Mouse (Mus musculus) retina, adult 2 months (tissue): Measurements from ENCODE around the gene Vps45.

Experiments used
- DNase-seq: peaks from one replicate; pipeline ENCODE4 v3.0.0-alpha.2; 2012; ENCODE audit warnings: low read depth, low spot score

Vps45 gene

DNA sequence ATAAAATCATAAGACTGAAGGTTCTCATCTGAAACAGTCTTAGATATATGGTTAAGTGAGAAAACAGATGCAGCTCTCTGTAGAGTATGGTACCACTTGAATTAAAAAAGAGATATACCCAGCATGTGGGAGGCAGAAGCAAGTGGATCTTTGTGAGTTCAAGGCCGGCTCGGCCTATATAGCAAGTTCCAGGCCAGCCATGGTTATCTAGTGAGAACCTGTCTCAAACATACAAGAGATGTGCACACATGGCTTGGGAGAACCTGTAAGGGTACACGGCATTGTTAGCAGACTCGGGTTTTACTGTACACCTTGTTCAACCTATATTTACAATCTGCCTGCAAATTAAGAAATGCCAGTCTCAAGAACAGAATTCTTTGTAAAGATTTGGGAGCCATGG is 19.4 kb downstream of the Vps45 start:
- DNase-seq, result no peak

DNA sequence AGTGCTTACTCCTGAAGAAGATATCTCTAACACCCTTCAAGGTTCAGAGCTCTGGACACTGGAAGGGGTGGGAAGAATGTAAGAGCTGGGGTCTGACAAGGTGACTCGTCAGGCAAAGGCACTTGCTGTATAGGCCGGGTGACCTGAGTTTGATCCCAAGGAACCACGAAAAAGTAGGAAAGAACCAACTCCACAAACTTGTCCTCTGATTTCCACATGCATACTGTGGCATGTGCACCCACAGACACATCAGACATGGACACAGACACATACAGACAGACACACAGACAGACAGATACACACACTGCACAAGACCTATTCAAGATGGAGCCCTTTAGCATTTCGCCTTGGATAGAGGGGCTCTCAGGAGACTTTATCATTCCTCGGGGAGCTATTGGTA is 20.1 kb downstream of the Vps45 start:
- no peak for DNase-seq

DNA sequence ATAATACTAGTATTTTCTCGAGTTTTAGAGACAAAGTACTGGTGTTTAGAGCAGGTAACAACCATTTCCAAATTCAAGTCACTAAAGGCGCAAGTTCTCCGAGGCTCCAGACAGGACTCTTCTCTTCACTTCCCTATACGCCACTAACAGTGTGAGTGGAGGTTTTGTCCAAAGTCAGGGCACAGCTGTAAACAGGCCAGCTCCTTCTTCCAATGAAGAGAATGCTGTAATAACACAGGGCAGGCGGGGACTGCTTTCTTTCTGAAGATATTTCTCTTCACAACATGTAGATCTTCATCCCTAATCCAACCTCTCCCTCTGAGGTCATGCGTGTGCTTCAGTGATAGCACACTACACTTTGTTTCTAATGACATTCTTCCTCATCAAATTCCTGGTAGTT is 21.5 kb downstream of the Vps45 start:
- DNase-seq, result no peak

DNA sequence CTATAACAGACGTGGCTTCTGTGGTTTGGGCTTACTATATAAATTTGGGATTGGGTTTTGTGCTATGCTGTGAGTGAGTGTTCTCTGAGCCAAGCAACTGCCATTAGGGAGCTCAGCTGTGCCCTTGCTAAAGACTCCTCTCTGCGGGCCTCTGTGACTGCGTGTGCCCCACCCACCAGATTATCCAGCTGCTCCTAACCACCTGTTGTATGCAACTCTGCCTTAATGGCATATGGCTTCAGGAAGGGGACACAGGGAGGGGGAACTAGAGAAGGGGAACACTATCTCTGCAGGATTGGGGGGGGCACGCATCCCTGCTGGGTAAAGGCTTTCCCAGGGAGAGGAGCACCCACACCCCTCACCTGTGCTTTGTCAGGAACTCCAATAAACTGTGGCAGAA is 25.2 kb downstream of the Vps45 start:
- no peak for DNase-seq

DNA sequence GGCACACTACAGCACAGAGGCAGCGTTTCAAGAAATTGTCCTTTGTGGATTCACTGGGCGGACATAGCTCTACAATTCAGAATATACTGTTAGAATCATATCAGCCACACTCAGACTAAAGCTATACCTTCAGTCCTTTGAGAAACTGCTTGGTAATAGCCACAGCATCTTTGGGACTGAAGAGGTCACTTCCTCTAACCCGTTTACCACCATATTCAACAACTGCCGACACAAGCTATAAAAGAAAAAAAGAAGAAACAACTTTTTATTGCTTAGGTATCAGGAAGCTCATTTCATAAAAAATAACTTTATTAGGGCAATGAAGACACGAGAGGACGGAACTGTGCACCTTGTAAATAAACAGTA is 25.6 kb downstream of the Vps45 start:
- no peak for DNase-seq

DNA sequence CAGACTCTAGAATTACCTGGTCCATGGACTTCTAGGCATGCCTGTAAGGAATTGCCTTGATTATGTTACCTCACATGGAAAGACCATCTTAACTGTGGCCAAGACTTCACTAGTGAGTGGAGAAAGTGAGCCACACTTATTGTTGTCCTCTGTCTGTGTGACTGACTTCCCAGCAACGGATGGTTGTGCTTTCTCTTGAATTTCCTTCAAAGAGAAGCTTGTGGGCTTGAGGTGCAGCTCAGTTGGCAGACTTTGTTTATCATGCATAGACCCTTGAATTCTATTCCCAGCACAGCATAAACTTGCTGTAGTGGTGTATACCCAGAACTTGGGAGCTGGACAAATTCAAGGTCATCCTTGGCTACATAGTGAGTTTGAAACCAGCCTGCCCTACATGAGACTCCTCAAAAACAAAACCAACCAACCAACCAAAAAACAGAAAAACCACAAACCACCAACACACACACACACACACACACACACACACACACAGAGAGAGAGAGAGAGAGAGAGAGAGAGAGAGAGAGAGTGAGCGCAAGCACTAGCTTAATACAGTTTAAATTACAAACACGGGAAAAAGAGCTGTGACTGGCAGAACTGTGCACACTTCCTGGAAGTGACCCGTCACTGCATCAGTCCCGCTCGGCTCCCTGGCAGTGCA is 26.1 kb downstream of the Vps45 start:
- no peak for DNase-seq

DNA sequence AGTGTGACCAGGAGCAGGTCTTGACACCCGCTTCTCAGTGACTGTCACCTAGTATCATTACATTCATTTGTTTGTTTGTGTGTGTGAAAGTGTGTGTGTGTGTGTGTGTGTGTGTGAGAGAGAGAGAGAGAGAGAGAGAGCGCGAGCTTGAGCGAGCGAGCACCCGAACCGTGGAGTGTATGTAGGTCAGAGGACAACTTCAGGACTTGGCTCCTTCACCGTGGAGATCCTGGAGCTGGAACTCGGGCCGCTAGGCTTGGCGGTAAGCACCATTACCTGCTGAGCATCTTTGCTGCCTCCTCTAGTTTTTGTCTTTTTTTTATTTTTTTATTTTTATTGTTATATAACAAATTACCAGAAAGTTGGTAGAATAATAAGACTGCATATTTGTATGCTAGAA is 28.5 kb downstream of the Vps45 start:
- DNase-seq, result no peak

DNA sequence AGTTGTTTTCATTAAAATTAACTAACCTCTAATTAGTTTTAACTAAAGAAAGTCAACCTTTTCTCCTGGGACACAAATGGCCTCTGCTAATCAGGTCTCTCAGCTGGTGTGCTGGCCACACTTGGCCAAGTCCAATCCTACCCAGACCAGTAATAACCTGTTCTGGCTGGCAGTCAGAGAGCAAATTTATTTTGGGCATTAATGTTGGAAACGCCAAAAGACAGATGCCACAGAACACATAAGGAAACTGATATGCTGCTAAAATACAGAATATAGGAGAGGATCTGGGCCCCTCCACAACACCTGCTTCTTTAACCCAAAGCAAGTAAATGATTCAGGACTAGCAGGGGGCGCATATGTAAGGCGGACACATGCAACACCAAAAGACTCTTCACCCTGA is 28.9 kb downstream of the Vps45 start:
- no peak for DNase-seq

DNA sequence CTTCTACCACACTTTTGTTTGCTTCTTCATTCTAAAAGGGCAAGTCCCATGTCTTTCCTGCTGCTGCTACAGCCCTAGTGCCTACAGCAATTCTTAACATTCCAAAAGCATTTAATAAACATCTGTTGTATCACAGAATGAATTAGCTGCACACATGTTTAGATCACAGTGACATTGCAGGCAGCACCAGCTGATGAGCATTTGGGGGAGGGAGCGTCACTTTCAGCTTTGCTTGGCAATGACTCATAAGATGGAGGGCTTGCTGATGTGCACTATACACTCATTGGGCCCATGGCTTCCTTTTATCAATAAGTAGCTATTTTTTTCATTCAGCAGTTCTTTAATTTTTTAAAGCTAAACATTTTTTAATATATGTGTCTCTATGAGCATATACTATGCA is 30.4 kb downstream of the Vps45 start:
- DNase-seq, result no peak

DNA sequence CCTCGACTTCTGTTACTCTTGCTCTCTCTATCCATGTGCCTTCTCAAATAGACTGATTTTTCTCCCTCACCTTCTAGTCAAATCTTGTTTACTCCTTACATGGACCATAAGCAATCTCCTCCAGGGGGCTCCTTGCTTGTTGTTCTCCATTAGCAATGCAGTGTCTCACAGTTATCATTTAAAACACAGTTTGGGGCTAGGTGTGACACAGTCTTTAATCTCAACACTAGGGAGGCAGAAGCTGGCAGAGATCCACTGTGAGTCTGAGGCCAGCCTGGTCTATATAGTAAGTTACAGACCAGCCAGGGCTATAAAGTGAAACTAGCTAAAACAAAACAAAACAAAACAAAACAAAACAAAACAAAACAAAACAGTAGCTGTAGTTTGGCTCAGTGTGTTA is 31.1 kb downstream of the Vps45 start:
- DNase-seq, result no peak

DNA sequence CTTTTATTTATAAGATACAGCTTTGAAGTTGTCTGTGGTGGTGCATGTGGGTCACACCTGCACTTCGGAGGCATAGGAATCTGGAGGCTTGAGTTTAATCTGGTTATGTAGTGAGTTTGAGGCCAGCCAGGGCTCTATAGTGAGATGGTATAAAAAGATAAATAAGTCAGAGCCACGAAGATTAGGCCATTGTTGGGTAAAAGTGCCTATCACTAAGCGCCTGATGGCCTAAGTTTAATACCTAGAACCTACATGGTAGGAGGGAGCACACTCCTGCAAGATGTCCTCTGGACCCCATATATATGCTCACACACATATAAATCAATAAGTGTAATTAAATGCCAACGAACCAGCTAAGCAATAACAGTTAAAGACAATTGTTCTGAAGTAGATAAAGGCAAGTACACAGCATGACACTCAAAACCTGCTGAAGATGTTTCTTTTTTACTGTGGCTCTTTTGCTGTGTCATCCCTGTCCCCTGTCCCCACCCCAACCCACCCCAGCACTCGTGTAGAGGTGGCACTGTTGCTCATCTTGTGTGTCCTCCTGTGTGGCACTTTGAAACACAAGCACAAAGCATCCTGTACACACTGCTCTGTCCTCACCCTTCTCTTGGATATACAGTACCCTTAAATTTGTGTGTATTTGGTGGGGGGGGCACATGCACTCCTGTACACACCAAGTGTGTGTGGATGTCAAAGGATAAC is 36.7 kb downstream of the Vps45 start:
- DNase-seq, result no peak

DNA sequence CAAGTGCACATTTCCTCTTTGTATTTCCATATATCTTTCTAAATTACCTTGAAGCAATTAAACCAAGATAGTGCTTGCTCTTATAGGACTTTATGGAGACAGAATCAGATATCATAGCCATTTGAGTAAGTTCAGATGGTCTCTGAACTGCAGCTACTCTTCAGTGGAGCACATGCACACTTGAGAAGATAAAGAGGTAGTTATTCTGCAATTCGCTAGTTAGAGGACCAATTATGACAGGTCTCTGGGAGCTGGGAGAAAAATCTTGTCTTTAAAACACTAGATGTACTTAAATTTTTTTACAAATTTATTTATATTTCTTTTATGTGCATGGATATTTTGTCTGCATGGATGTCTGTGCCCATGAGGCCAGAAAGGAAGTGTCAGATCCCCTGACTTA is 37.5 kb downstream of the Vps45 start:
- no peak for DNase-seq

DNA sequence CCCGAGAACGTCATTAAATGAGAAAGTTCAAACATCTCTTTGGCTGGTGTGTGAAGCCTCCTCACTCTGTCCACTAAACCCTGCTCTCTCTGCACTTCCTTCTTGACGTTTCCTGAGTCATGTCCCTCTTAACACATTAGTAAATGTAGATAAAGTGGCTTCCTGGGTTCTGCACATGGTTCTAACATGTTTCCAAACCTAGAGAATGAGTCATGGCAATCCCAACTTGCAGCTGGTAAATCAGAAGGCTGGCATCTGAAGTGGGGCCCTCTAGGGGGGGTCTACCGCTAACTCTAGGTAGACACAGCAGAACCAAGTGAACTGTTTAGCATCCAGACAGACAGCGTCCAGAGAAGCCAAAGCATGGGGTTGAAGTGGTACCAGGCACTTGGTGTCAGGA is 40.8 kb downstream of the Vps45 start:
- no peak for DNase-seq

DNA sequence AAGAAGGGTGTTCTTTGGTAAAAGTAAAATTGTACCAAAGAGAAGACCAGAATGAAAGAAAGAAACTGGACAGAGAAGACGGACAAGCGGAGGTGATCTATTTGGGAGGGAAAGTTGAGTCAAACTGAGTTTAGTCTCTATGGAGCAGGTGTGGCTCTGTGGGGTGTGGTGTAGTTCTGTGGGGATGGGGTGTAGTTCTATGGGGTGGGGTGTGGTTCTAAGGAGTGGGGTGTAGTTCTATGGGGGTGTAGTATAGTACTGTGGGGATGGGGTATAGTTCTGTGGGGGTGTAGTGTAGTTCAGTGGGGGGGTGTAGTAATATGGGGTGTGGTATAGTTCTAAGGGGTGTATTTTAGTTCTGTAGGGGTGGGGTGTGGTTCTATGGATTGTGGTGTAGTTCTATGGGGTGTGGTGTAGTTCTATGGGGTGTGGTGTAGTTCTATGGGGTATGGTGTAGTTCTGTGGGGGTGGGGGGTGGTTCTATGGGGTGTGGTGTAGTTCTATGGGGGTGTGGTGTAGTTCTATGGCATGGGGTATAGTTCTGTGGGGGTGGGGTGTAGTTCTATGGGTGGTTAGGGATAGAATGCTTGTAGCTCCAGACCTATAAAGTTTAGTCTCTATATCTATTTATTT is 41.9 kb downstream of the Vps45 start:
- no peak for DNase-seq

DNA sequence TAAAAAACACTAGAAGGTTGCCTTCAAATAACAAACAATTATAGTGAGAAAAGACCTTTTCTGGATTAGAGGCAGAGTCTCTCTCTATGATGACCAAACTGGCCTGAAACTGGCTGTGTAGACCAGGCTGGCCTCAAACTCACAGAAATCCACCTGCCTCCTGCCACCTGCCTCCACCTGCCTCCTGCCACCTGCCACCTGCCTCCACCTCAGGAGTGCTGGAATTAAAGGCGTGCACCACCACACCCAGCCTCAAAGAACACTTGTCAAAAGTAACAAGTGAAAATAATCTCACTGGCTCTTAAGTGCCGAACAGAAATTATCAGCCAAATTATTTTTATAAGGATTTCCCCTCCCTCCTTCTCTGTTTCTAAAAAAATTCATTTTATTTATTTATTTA is 42.6 kb downstream of the Vps45 start:
- no peak for DNase-seq

DNA sequence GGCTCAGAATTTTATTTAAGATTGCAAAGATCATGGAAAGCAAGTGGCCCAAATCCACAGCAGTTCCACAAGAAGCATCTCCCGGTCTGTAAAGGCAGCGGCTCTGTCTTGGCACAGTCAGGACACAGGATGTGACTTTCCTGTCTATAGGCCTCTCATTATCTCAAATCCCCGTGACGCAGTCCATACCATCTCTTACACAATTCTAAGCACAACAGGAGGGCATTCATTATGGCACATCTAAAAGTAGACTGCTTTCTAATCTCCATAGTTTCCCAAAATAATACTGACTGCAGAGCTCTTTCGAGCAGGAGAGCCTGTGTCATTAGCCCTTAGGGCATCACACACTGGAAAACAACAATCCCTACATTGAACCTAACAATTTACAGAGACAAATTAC is 45.5 kb downstream of the Vps45 start:
- DNase-seq, result no peak

DNA sequence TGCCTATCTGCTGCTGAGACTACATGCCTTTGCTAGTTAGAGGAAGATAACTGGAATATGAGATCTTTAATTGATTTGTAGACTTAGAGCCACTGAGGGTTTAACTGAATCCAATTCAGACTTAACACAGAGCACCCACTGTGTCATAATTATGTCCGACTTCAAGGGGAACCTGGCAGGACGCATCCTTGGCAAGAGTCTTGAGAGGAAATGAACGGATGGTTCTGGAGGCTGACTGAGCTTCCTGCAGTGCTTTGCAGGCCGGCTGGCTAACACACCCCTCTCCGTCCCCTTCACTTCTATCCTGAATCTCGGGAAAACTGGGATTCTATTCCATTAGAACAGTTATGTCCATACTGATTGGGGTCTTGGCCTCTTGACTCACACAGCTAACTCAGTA is 49.8 kb downstream of the Vps45 start:
- no peak for DNase-seq

DNA sequence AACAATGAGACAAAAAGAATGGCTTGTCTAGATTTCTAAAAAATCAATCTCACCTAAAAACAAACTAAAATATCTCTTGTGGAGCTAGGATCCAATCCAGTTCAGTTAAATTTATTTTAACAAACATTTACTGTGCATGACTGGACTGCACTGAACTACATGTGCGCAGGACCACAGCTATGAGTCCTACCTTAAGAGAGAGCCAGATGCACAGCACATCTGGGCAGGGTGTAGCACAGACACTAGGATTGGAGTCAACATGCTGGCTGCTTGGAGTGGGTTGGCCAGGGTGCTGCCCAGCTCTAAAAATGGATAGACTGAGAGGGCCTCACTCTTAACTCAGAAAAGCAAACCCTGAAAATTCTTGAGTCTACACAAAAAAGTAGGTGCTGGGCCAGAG is 56.7 kb downstream of the Vps45 start:
- DNase-seq, result no peak

DNA sequence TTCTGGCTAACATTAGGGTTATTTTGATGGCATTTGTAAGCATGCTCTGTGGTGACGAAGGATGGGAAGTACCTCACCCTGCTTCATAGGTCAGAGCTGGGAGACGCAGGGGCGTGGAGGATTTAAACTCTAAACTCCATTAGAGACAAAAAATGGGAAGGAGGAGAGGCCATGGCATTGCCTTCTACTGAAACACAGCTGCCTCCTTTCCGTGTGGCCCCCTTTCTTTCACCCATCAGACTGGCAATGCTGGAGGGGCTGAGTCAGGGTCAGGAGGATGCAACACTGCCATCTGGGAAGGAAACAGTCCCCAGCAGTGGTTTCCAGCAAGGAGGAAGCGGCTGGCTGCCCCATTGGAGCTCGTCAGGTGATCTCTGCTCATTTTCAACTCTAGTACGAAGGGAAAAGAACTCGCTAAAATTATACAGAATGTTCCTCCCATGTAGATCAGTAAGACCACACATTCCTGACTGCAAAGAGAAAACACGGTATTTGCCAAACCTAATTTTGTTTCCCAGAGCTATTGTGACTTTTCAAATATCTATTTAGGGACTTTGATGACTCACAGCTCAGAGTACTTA is 57.3 kb downstream of the Vps45 start:
- no peak for DNase-seq

DNA sequence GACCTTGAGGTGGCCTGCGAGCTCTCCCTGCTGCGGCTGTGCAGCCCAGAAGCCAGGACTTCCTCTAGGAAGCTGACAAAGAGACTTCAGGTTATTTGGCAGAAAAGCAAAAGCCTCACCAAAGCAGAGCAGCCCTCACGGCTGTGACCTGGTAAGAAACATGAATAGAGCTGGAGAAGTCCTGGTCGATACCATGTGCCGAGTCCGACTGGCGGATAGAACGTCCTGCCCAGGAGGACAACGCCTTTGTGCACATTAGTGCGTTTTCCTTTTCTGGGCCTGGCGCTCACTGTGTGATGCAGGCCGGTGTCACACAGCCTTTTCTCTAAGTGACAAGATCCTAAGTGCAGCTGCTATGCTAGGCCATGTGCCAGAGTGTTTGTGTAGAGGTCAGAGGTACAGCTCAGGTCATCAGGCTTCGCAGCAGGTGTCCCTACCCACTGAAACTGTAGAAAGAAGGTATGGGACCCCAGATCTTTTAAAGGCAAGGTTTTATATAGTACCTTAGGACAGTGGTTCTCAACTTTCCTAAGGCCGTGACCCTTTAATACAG is 58.1 kb downstream of the Vps45 start:
- DNase-seq, result no peak

DNA sequence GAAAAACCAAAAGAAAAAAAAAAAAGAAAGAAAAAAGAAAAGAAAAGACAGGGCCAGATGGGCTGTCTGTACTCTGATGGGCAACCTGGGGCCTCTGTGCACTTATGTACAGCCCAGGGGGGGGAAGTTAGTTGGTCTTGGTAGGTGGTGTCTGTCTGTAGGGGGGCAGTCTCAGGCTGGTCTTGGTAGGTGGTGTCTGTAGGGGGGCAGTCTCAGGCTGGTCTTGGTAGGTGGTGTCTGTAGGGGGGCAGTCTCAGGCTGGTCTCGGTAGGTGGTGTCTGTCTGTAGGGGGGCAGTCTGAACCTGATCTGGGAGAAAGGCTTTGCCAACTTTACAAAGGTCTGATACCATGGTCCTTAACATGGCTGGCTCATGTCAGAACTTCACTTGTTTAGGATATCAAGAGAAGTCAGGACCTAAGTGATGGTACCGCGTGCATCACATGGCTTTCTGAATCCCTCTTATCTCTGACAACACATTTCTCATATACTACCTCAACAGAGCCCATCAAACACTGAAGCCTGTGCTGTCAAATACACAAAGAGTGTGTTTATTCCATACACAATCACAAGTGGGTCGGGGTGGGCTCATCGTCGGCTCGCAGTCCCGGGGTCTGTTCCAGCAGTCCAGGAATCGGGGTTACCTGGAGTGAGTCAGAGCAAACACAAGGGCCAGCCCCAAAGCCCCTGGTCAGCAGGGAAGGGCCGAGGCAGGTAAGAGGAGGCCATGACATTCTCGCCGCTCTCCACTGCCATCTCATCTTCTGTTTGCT is 58.8 kb downstream of the Vps45 start:
- no peak for DNase-seq

DNA sequence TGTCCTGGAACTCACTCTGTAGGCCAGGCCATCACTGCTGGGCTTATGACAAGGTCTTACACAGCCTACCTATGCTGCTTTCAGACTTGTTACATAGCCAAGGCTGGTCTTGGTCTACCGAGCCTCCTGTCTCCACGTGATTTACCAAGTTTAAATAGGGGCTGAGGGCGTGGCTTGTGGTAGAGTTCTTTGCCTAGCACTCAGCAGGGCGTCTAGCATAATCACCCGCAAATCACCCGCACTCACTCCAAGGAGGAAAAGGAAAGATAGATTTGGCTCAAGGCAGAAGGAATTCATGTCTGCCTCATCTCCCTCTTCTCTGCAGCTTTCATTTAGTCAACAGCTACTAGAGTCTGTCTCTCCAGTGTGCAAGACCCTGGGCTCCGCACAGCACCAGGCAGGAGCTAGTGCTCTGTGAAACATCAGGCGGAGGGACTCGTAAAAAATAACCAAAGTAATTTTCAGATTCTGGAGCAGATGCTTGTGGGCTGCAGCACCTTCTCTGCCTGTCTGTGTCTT is 61.0 kb downstream of the Vps45 start:
- DNase-seq, result no peak
